Mouse (Mus musculus): Measurements from ENCODE around the gene Grip1. TPM values are rescaled to one million over a fixed set of nuclear protein-coding genes. Genes with fewer than 3 reads are reported as not detected.

Gene Grip1
- polyA plus RNA-seq, 1 experiment from 2014 or later: 0.86 TPM

GRCm38 (mm10) chr10:119693400-119693799 lies 239.8 kb downstream of the Grip1 start:
- Histone ChIP-seq H3K27ac (ENCODE audit: low read depth) (no peak overlapping the region), H3K4me2 (ENCODE audit: low read depth, low read length) (no peak overlapping the region), H3K9me3 (ENCODE audit: low read length) (no peaks in the 10 kb centered on the region), H3K36me3 (replicated peaks; ENCODE audit: insufficient read depth, low read length) (no peaks in the 10 kb centered on the region), H3K9ac (replicated peaks) (no peak overlapping the region), H3K4me1 (ENCODE audit: insufficient read depth) (no peaks in the 10 kb centered on the region; the same call in 1 of the 2 replicates), H3K27me3 (ENCODE audit: insufficient read depth, low read length) (0 out of 2 replicates have a peak, but pooled peaks cover 8% of the 10 kb centered on the region), H3K4me3 (ENCODE audit: low read depth, low read length) (no peak overlapping the region)
- DNase-seq: no peak
- no peak for TF ChIP-seq CTCF (IDR thresholded peaks at IDR 0.05; ENCODE audit: low read depth)
- TF ChIP-seq EP300 (IDR thresholded peaks at IDR 0.05; ENCODE audit: low read depth): no peak
- ATAC-seq: no peak
- 59% methylated on average over 5 of the region's 5 CpGs for WGBS (ENCODE audit: insufficient replicate concordance)

- no peak for DNase-seq
- no peak for TF ChIP-seq CTCF (IDR thresholded peaks at IDR 0.05; ENCODE audit: low read depth)
- TF ChIP-seq EP300 (IDR thresholded peaks at IDR 0.05; ENCODE audit: low read depth): no peak
Observed at GRCm38 (mm10) chr10:119697257-119697798, 243.7 kb downstream of the Grip1 start.

GRCm38 (mm10) chr10:119705348-119705747 lies 251.7 kb downstream of the Grip1 start:
- no peak overlapping the region for H3K4me3 ChIP-seq (ENCODE audit: low read depth, low read length)
- H3K27ac ChIP-seq (ENCODE audit: low read depth): no peak overlapping the region
- H3K27me3 ChIP-seq (ENCODE audit: insufficient read depth, low read length): no peaks in the 10 kb centered on the region
- H3K9ac ChIP-seq (replicated peaks): no peak overlapping the region
- TF ChIP-seq CTCF (IDR thresholded peaks at IDR 0.05; ENCODE audit: low read depth): no peak
- TF ChIP-seq EP300 (IDR thresholded peaks at IDR 0.05; ENCODE audit: low read depth): no peak
- WGBS (ENCODE audit: insufficient replicate concordance): 47% methylated on average over 4 of the region's 4 CpGs
- H3K9me3 ChIP-seq (ENCODE audit: low read length): no peaks in the 10 kb centered on the region
- no peak overlapping the region for H3K4me2 ChIP-seq (ENCODE audit: low read depth, low read length)
- H3K36me3 ChIP-seq (replicated peaks; ENCODE audit: insufficient read depth, low read length): no peaks in the 10 kb centered on the region
- DNase-seq (peak; percentile 20), ATAC-seq (no peak)
- no peaks in the 10 kb centered on the region for H3K4me1 ChIP-seq (ENCODE audit: insufficient read depth)

More at GRCm38 (mm10) chr10:119697257-119697798, 243.7 kb downstream of the Grip1 start:
- H3K4me1 ChIP-seq (ENCODE audit: insufficient read depth): no peaks in the 10 kb centered on the region
- H3K27me3 ChIP-seq (ENCODE audit: insufficient read depth, low read length): 0 out of 2 replicates have a peak, but pooled peaks cover 3% of the 10 kb centered on the region
- H3K4me3 ChIP-seq (ENCODE audit: low read depth, low read length): no peak overlapping the region
- no peaks in the 10 kb centered on the region for H3K9me3 ChIP-seq (ENCODE audit: low read length)
- 61% methylated on average over 9 of the region's 9 CpGs for WGBS (ENCODE audit: insufficient replicate concordance)
- H3K27ac ChIP-seq (ENCODE audit: low read depth): no peak overlapping the region
- H3K4me2 ChIP-seq (ENCODE audit: low read depth, low read length): no peak overlapping the region
- H3K36me3 ChIP-seq (replicated peaks; ENCODE audit: insufficient read depth, low read length): no peaks in the 10 kb centered on the region
- ATAC-seq: no peak
- H3K9ac ChIP-seq (replicated peaks): no peak overlapping the region

- DNase-seq (no peak), ATAC-seq (no peak)
- 74% methylated on average over 4 of the region's 4 CpGs for WGBS (ENCODE audit: insufficient replicate concordance)
- Histone ChIP-seq H3K27ac (ENCODE audit: low read depth) (no peak overlapping the region), H3K27me3 (ENCODE audit: insufficient read depth, low read length) (no peaks in the 10 kb centered on the region), H3K4me1 (ENCODE audit: insufficient read depth) (no peaks in the 10 kb centered on the region), H3K4me2 (ENCODE audit: low read depth, low read length) (no peak overlapping the region), H3K9me3 (ENCODE audit: low read length) (no peaks in the 10 kb centered on the region), H3K4me3 (ENCODE audit: low read depth, low read length) (no peak overlapping the region), H3K9ac (replicated peaks) (no peak overlapping the region), H3K36me3 (replicated peaks; ENCODE audit: insufficient read depth, low read length) (no peaks in the 10 kb centered on the region)
- no peak for TF ChIP-seq EP300 (IDR thresholded peaks at IDR 0.05; ENCODE audit: low read depth)
- TF ChIP-seq CTCF (IDR thresholded peaks at IDR 0.05; ENCODE audit: low read depth): no peak
Observed at GRCm38 (mm10) chr10:119706281-119706680, 252.7 kb downstream of the Grip1 start.

- no peaks in the 10 kb centered on the region for H3K4me1 ChIP-seq (ENCODE audit: insufficient read depth)
- 84% methylated on average over 10 of the region's 10 CpGs for WGBS (ENCODE audit: insufficient replicate concordance)
- ATAC-seq (no peak), DNase-seq (no peak)
- no peaks in the 10 kb centered on the region for H3K36me3 ChIP-seq (replicated peaks; ENCODE audit: insufficient read depth, low read length)
- no peak overlapping the region for H3K4me3 ChIP-seq (ENCODE audit: low read depth, low read length)
- no peak overlapping the region for H3K4me2 ChIP-seq (ENCODE audit: low read depth, low read length)
- no peaks in the 10 kb centered on the region for H3K9me3 ChIP-seq (ENCODE audit: low read length)
- H3K9ac ChIP-seq (replicated peaks): no peak overlapping the region
- TF ChIP-seq EP300 (IDR thresholded peaks at IDR 0.05; ENCODE audit: low read depth) (no peak), CTCF (IDR thresholded peaks at IDR 0.05; ENCODE audit: low read depth) (no peak)
- no peaks in the 10 kb centered on the region for H3K27me3 ChIP-seq (ENCODE audit: insufficient read depth, low read length)
- no peak overlapping the region for H3K27ac ChIP-seq (ENCODE audit: low read depth)
Observed at GRCm38 (mm10) chr10:119706983-119707382, 253.4 kb downstream of the Grip1 start.

GRCm38 (mm10) chr10:119721887-119722286 lies 268.3 kb downstream of the Grip1 start:
- Histone ChIP-seq H3K4me2 (ENCODE audit: low read depth, low read length) (no peak overlapping the region), H3K27ac (ENCODE audit: low read depth) (no peak overlapping the region), H3K9me3 (ENCODE audit: low read length) (no peaks in the 10 kb centered on the region), H3K36me3 (replicated peaks; ENCODE audit: insufficient read depth, low read length) (no peaks in the 10 kb centered on the region), H3K27me3 (ENCODE audit: insufficient read depth, low read length) (no peaks in the 10 kb centered on the region), H3K4me1 (ENCODE audit: insufficient read depth) (no peaks in the 10 kb centered on the region), H3K4me3 (ENCODE audit: low read depth, low read length) (no peak overlapping the region), H3K9ac (replicated peaks) (no peak overlapping the region)
- no peak for TF ChIP-seq CTCF (IDR thresholded peaks at IDR 0.05; ENCODE audit: low read depth)
- no peak for TF ChIP-seq EP300 (IDR thresholded peaks at IDR 0.05; ENCODE audit: low read depth)
- WGBS (ENCODE audit: insufficient replicate concordance): 45% methylated on average over 3 of the region's 3 CpGs
- ATAC-seq (no peak), DNase-seq (no peak)

Measured in liver, postnatal 0 days (tissue).